Mouse (Mus musculus) hematopoietic multipotent progenitor cell, adult 10-12 weeks (in vitro differentiated cells): ENCODE results near the gene Apoe. TPM values are rescaled to one million over a fixed set of nuclear protein-coding genes. Genes with fewer than 3 reads are reported as not detected.

ENCODE experiments used
- polyA plus RNA-seq: library from polyadenylated mRNA; stranded (reverse); fragments of >175 nt; gene quantifications from 2 replicates; pipeline ENCODE4 v1.2.3, GENCODE M21; 2012; ENCODE audit warnings: low replicate concordance

Gene Apoe
- polyA plus RNA-seq, result 752 and 1,634 TPM in 2 replicates

DNA sequence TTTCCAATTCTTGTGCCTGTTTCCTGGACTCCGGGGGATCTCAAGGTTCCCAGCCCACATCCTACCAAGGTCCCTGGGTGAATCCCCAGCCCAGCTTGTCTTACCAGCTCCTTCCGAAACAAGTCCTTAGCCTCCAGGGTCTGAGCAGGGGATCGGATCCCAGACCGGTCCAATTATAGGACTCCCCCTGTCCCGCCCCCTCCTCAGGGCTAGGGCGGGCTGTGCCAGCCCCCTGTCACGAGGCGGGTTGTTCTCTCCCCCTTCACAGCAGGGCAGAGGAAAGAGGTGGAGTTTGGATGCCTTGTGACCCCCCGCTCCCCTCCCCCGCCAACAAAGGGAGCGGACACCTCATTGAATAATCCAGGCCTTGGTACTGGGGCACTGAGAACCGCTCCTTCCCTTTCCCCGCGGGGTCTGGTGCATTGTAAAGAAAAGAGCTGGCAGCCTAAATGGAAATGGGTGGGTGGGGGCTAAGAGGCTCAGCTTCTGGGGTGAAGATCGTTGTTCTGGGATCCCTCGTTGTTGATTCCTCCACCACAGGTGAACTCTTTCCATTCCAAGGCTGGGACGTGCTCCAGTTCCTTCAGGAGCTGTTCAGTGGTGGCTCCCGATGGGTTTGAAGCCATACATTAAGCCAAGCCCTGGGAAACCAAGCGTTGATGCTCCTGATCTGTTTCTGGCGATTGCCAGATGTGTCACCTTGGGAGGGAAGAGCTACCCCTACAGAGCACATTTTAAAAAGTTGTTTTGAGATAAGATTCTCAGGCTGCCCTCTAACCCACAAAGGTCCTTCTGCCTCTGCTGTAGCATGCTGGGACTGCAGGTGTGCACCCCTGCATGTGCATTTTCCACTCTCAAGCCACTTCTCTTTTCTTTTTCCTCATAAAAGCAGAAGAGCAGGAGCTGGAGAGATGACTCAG lies at the start of gene Apoe:
Gene Apoe (minus strand): TSS at position 282 of the 920 bp plus-strand sequence.

GRCm38 (mm10) chr7:19715239-19716054 lies 16.5 kb upstream of the Apoe start, which contains the start of gene Tomm40:
Gene Tomm40 (minus strand): TSS chr7:19715438.

DNA sequence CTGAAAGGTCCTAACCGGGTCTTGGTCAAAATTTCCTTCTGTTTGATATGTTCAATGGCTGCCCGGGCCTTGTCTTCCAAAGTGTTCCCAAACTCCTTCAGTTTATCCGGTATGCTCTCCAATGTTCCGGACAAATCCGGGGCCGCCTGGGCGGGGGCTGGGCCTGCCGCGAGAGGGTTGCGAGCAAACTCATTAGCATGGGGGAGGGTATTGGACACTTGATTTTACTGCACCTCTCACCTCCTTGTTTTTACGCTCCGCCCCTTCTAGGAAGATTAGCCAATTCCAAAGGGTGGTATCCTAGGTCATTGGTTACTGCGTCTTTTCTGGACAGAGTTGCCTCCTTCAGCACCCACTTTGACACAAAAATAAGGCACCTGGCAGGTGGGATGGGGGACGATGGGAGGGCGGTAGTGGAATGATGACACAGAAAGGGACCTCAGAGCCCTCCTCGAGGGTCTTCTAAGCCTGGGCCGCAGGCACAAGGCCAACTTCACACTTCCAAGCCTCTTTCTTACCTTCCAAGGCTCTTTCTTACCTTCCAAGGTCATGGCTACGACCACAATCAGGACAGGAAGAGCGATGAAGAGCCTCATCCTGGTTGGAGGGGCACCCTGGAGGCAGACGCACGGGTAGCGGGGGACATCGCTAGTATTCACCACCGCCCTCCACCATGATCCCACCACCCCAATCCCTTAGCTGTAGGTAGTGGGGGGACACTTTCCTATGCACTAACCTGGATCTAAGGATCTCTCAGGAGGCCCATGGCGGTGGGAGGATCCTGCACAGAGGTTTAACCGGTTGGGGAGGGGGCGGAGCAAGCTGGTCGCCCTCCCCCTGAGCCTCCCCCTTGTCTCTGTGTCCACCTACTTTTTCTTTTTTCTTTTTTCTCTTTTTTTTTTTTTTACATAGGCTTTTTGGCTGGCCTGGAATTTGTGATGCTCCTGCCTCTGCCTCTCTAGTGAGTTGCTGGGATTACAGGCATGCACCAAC lies 6.8 kb downstream of the Apoe start, which contains the start of gene Apoc1:
Gene Apoc1 (minus strand): TSS at position 788 of the 993 bp plus-strand sequence.

GRCm38 (mm10) chr7:19681202-19681694 lies 17.7 kb downstream of the Apoe start, which contains the start of the genes Gm44805 and Apoc4:
Gene Gm44805 (minus strand): TSS chr7:19681423.
Gene Apoc4 (minus strand): TSS chr7:19681479.

GRCm38 (mm10) chr7:19677872-19678271 lies 21.1 kb downstream of the Apoe start, which contains the start of gene Apoc2:
Gene Apoc2 (minus strand): TSS chr7:19677941.

DNA sequence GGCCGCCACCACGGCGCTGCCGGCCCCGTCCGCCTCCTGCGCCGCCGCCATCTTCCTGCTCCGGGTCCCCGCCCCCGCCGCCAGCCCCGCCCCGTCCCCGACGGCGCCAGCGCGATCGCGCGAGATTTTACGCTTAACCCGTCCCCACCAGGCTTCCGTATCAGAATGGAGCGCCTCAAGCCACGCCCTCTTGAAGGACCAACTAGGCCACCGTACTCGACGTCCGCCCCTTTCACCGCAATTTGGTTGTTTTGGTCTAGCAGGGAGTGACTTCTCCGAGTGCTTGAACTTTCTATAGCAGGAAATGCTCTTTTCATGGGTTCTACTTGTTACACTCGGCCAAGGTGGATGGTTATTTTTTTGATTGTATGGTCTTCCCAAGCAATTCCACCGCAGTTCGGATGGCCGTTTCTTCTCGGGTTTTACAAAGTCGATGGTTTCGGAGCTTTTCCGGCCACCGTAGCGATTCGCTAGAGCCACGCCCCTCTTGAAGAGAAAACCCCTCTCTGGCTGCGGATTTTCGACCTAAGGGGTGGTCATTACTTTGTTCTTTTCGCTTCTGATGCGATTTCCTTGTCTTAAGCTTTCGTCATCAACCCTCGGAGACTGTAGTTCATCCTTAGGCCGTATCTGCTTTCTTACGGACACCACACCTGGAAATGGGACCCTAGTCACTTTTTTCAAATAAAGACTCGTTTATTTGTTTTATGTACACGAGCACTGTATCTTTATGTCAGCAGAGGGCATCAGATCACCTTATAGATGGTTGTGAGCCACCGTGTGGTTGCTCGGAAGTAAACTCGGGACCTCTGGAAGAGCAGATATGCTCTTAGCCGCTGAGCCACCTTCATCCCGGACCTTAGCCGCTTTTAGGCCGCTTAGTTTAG lies 33.8 kb downstream of the Apoe start, which contains the start of gene Clptm1:
Gene Clptm1 (minus strand): TSS at position 79 of the 887 bp plus-strand sequence.

Other genes starting within 250 kb of the Apoe start
- 42.9 and 128 TPM in 2 replicates for gene Mark4, start 240.4 kb downstream of the Apoe start, polyA plus RNA-seq
- 0.49 and 1.7 TPM in 2 replicates for gene Exoc3l2, start 235.9 kb downstream of the Apoe start, polyA plus RNA-seq
- gene Bloc1s3, start 190.8 kb downstream of the Apoe start, polyA plus RNA-seq, result 6.4 and 11.8 TPM in 2 replicates
- 95.1 and 103 TPM in 2 replicates for gene Trappc6a, start 190.8 kb downstream of the Apoe start, polyA plus RNA-seq
- 0.17 and 0.35 TPM in 2 replicates for gene Nkpd1, start 181.3 kb downstream of the Apoe start, polyA plus RNA-seq
- gene Ppp1r37, start 136.1 kb downstream of the Apoe start, polyA plus RNA-seq, result 98.9 and 130 TPM in 2 replicates
- 44.9 and 45.6 TPM in 2 replicates for gene Zfp296, start 121.9 kb downstream of the Apoe start, polyA plus RNA-seq
- gene Gemin7, start 121.6 kb downstream of the Apoe start, polyA plus RNA-seq, result 63.4 and 92.7 TPM in 2 replicates
- 111 and 288 TPM in 2 replicates for gene Clasrp, start 94.7 kb downstream of the Apoe start, polyA plus RNA-seq
- 52.9 and 128 TPM in 2 replicates for gene Relb, start 69.8 kb downstream of the Apoe start, polyA plus RNA-seq
- gene Clptm1, start 34.2 kb downstream of the Apoe start, polyA plus RNA-seq, result 105 and 205 TPM in 2 replicates
- 1.4 and 6.6 TPM in 2 replicates for gene Apoc2, start 21.2 kb downstream of the Apoe start, polyA plus RNA-seq
- gene Gm44805, start 17.8 kb downstream of the Apoe start, polyA plus RNA-seq, result 2.7 TPM in 1 of 2 replicates, not detected in the other
- 0.61 TPM in 1 of 2 replicates, not detected in the other for gene Apoc4, start 17.7 kb downstream of the Apoe start, polyA plus RNA-seq
- gene Apoc1, start 6.5 kb downstream of the Apoe start, polyA plus RNA-seq, result 0.67 and 8.3 TPM in 2 replicates
- 85.0 and 96.7 TPM in 2 replicates for gene Tomm40, start 16.2 kb upstream of the Apoe start, polyA plus RNA-seq
- gene Nectin2, start 51.3 kb upstream of the Apoe start, polyA plus RNA-seq, result 1.8 and 3.7 TPM in 2 replicates
- gene Bcam, start 71.8 kb upstream of the Apoe start, polyA plus RNA-seq, result 3.2 and 3.8 TPM in 2 replicates
- 1.9 and 5.6 TPM in 2 replicates for gene Cblc, start 97.6 kb upstream of the Apoe start, polyA plus RNA-seq
- 173 and 280 TPM in 2 replicates for gene Bcl3, start 123.6 kb upstream of the Apoe start, polyA plus RNA-seq
- gene Gm19345, start 152.8 kb upstream of the Apoe start, polyA plus RNA-seq, result 0.61 TPM in 1 of 2 replicates, not detected in the other
- gene Ceacam16, start 162.1 kb upstream of the Apoe start, polyA plus RNA-seq, result 24.7 and 81.2 TPM in 2 replicates
- 0.17 and 0.21 TPM in 2 replicates for gene Ceacam19, start 188.8 kb upstream of the Apoe start, polyA plus RNA-seq
- 2.9 and 3.6 TPM in 2 replicates for gene Pvr, start 222.0 kb upstream of the Apoe start, polyA plus RNA-seq